Mouse (Mus musculus) neural tube, embryonic 12.5 days (tissue): ENCODE measurements around the gene Gm2a. TPM values are rescaled to one million over a fixed set of nuclear protein-coding genes. Genes with fewer than 3 reads are reported as not detected.
"Not testable (repeated sequence)": the region's sequence is repeated elsewhere in the genome, so short reads cannot be mapped to it uniquely, and the experiment has no call there.

Experiments used
- ATAC-seq: fragments of 200-750 bp; cut with Nextera tagmentation; 2 replicates; pipeline ENCODE4 v1.8.0; 2017; ENCODE audit warnings: low read depth, mild to moderate bottlenecking, moderate TSS enrichment, moderate library complexity; ENCODE audit not compliant: low FRiP score
- H3K27ac ChIP-seq: fragments of 300-500 bp; sonication (generic); 2 replicates; pipeline ENCODE4 v1.5.1; 2016
- H3K27me3 ChIP-seq: fragments of 300-500 bp; sonication (generic); replicated peaks from 2 replicates; pipeline ENCODE4 v1.6.1; 2016; ENCODE audit warnings: mild to moderate bottlenecking
- H3K36me3 ChIP-seq: fragments of 300-500 bp; sonication (generic); 2 replicates; pipeline ENCODE4 v1.6.1; 2016; ENCODE audit warnings: mild to moderate bottlenecking
- H3K4me1 ChIP-seq: fragments of 300-500 bp; sonication (generic); 2 replicates; pipeline ENCODE4 v1.6.1; 2016
- H3K4me2 ChIP-seq: fragments of 300-500 bp; sonication (generic); replicated peaks from 2 replicates; pipeline ENCODE4 v1.6.1; 2016; ENCODE audit warnings: mild to moderate bottlenecking
- H3K4me3 ChIP-seq: fragments of 300-500 bp; sonication (generic); 2 replicates; pipeline ENCODE4 v1.5.1; 2016
- H3K9ac ChIP-seq: fragments of 300-500 bp; sonication (generic); 2 replicates; pipeline ENCODE4 v1.6.1; 2016; ENCODE audit warnings: mild to moderate bottlenecking
- H3K9me3 ChIP-seq: fragments of 300-500 bp; sonication (generic); 2 replicates; pipeline ENCODE4 v1.6.1; 2016; ENCODE audit warnings: mild to moderate bottlenecking
- WGBS: fragments of 180-500 bp; shearing (Covaris S2); methylation state at CpG from one replicate; pipeline ENCODE4 v1.1.7; 2016; 5-methylcytosine and 5-hydroxymethylcytosine counted together
- polyA plus RNA-seq: library from polyadenylated mRNA; unstranded; fragments of >200 nt; fragmentation: Nextera tagmentation; extraction: Ambion mirVana; gene quantifications from 2 replicates; pipeline ENCODE4 v1.2.1, GENCODE M21; 2016

Gene Gm2a
- polyA plus RNA-seq, 1 experiment from 2014 or later, result 15.2 TPM

DNA sequence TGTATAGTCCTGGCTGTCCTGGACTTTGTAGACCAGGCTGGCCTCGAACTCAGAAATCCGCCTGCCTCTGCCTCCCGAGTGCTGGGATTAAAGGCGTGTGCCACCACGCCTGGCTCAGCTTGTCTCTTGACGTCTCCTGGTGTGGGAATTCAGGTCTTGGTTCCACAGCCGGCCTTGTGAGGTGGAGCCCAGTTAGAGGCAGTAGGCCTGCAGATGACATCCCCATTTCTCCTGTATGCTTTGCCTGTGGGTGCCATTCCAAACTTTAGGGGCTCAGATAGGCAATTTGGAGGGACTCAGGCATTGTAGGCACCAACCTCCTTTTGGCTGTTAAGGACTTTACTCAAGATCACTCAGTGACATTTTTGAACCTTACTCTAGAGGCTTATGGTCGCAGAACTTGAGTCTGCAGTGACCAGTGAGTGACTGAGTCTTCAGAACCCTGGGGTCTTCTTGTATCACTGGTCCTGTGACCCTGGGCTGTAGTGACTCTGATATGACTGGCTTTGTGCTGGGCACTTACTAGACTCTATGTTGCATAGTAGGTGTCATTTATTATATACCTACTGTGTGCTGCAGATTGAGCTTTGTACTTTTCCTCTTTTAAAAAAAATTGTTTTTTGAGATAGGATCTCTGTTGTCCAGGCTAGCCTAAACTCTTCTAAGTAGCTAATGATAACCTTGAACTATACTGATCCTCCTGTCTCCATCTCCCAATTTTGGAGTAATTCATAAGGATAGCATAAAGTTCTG is 1.3 kb downstream of the Gm2a start:
- Histone ChIP-seq H3K4me2 (no peak overlapping the region), H3K4me1 (no peaks in the 10 kb centered on the region; the same call in 1 of the 2 replicates), H3K9me3 (no peaks in the 10 kb centered on the region), H3K27ac (no peak overlapping the region), H3K27me3 (no peaks in the 10 kb centered on the region), H3K9ac (no peak overlapping the region), H3K4me3 (no peak overlapping the region), H3K36me3 (no peaks in the 10 kb centered on the region)
- ATAC-seq, result no peak
- 93% methylated on average over 8 of the region's 8 CpGs for WGBS

DNA sequence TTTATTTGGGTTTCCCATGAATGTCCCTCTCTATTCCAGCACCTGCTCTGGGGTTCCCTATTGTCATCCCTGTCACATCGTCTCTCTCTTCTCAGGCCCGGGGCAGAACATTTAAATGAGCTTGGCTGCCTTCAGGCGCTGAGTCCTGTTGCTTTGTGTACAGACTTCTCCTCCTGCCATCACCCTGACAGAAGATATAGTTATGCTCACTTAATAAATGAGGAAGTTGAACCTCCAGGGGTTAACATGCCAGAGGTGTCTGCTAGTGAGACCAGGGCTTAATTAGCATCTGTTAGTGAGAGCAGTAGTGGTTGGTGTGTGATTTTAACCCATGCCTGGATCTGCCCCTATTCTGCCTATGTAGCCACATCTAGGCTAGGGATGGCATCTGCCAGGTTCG is 2.0 kb downstream of the Gm2a start:
- no peak for ATAC-seq
- H3K9me3 ChIP-seq, result no peaks in the 10 kb centered on the region
- H3K4me2 ChIP-seq, result no peak overlapping the region
- H3K36me3 ChIP-seq, result no peaks in the 10 kb centered on the region
- H3K27me3 ChIP-seq, result no peaks in the 10 kb centered on the region
- WGBS, result 48% methylated on average over 4 of the region's 4 CpGs
- H3K27ac ChIP-seq, result no peak overlapping the region
- H3K9ac ChIP-seq, result no peak overlapping the region
- H3K4me3 ChIP-seq, result no peak overlapping the region
- no peaks in the 10 kb centered on the region; the same call in 1 of the 2 replicates for H3K4me1 ChIP-seq

DNA sequence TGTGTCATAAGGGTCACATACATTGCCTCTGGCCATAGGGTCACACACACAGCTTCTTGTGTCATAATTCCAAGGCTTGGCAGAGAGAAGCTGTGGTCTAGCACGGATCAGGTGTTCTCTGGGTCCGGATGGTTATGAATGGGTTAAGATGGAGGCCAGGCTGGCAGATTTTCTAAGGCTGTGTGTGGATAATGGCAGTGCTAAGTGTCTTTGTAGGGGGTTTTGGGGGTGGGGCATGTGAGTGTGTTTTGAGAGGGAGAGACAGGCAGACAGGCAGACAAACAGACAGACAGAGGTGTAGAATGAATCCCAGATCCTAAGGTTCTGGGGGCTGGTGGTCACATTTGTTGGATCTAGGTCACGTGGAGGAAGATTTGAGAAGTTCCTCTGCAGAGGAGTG is 4.1 kb downstream of the Gm2a start:
- WGBS, result 89% methylated on average over 3 of the region's 3 CpGs
- no peak overlapping the region for H3K27ac ChIP-seq
- ATAC-seq, result no peak
- no peak overlapping the region for H3K4me3 ChIP-seq
- no peaks in the 10 kb centered on the region for H3K27me3 ChIP-seq
- no peaks in the 10 kb centered on the region for H3K36me3 ChIP-seq
- H3K9me3 ChIP-seq, result no peaks in the 10 kb centered on the region
- H3K4me1 ChIP-seq, result no peaks in the 10 kb centered on the region; the same call in 1 of the 2 replicates
- H3K4me2 ChIP-seq, result no peak overlapping the region
- no peak overlapping the region for H3K9ac ChIP-seq

DNA sequence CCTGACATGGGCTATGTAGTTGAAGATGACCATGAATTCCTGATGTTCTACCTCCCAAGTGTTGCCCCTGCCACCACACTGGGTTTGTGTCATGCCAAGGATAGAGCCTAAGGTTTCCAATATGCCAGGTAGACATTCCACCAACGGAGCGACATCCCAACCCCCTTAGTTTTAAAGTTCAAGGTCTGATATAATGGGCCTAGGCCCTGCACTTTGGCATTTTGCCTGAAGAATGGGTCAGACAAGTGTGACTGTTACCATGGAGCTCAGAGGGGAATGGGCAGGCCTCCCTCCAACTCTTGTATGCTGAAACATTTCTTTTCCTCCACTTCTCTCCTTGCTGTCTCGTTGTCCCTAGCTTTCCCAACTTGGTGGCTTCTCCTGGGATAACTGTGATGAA is 5.3 kb downstream of the Gm2a start:
- H3K27ac ChIP-seq, result no peak overlapping the region
- no peak overlapping the region for H3K4me2 ChIP-seq
- no peaks in the 10 kb centered on the region; the same call in 1 of the 2 replicates for H3K4me1 ChIP-seq
- no peaks in the 10 kb centered on the region for H3K9me3 ChIP-seq
- ATAC-seq, result no peak
- H3K9ac ChIP-seq, result no peak overlapping the region
- no peaks in the 10 kb centered on the region for H3K36me3 ChIP-seq
- no peaks in the 10 kb centered on the region for H3K27me3 ChIP-seq
- no peak overlapping the region for H3K4me3 ChIP-seq
- WGBS, result 71% methylated on average over 3 of the region's 3 CpGs

DNA sequence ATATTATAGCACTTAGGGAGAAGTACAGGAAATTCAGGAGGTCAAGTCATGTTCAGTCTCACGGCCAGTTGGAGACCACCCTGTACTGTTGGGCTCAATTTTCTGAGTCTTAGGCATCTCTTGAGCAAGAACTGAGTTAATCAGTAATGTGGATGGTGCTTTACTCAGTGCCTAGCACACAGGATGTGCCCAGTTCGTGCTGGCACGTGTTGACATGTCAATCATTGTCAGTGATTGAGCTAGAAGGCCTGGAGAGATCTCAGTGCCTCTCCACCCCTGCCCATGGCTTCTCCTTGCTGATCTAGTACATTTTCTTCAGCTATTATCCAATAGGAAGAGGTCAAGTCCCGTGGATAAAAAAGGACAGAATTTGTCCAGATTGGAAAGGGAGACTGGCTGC is 7.5 kb downstream of the Gm2a start:
- Histone ChIP-seq H3K4me3 (no peak overlapping the region), H3K27ac (no peak overlapping the region), H3K27me3 (no peaks in the 10 kb centered on the region), H3K36me3 (no peaks in the 10 kb centered on the region), H3K9me3 (no peaks in the 10 kb centered on the region), H3K9ac (no peak overlapping the region), H3K4me1 (no peaks in the 10 kb centered on the region), H3K4me2 (no peak overlapping the region)
- no peak for ATAC-seq
- 89% methylated on average over 4 of the region's 4 CpGs for WGBS

DNA sequence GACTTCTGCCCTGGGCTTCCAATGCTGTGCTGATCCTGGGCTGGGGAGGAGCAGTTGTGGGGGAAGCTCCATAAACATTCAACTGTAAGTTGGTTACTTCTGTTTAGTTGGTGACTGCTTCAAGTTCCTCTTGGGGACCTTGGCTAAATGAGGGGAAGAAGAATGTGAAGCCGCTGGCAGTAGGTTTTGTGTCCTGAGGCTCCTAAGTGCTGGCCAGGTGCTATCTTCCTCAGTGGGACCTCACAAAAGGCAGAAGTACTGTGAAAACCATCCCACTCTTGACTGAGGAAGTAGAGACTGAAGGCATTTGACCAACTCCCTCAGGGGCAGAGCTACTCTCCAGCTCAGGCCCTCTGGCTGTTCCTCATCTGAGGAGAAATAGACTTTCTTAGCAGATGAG is 8.7 kb downstream of the Gm2a start:
- ATAC-seq, result no peak
- Histone ChIP-seq H3K4me1 (no peaks in the 10 kb centered on the region), H3K27me3 (no peaks in the 10 kb centered on the region), H3K4me2 (no peak overlapping the region), H3K36me3 (no peaks in the 10 kb centered on the region), H3K27ac (no peak overlapping the region), H3K4me3 (no peak overlapping the region), H3K9me3 (no peaks in the 10 kb centered on the region), H3K9ac (no peak overlapping the region)
- WGBS, result 88% methylated on average over 1 of the region's 1 CpGs

DNA sequence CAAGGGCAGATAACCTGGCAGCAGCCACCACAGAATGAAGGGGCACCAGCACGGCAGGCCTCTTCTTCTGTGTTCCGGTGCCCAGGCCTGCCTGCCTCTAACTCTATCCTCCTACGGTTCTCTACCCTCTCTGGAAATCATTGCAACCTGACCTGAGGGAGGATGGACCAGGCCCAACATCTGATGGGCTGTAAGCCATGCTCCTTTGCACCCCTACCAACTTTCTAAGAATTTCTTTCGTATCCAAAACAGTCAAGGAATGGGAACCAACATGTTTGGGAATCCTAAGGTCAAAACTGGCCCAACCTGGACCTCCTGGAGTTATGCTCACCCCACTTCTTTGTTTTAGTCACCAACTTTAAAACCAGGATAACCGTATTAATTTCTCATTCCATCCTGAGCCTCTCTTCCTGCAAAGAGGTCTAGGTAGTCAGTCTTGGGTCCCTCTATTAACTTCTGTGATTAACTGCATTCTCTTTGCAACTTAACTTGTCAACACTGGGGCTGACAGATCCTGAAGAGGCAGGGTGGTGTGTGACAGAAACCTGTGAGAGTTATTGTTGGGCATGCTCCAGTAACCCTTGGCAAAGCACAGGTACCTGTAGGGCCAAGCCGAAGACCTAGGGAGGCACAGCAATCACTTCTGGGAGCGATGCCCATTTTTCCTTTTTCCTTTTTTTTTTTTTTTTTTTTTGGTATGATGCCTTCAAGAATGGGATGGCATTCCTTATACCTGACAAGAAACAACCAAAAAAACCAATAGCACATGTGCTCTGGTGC is 11.8 kb downstream of the Gm2a start:
- no peak overlapping the region for H3K4me3 ChIP-seq
- H3K9me3 ChIP-seq, result no peaks in the 10 kb centered on the region
- no peak overlapping the region for H3K4me2 ChIP-seq
- WGBS, result 97% methylated on average over 7 of the region's 7 CpGs
- ATAC-seq, result no peak
- no peaks in the 10 kb centered on the region for H3K36me3 ChIP-seq
- H3K27ac ChIP-seq, result no peak overlapping the region
- H3K9ac ChIP-seq, result no peak overlapping the region
- no peaks in the 10 kb centered on the region for H3K4me1 ChIP-seq
- H3K27me3 ChIP-seq, result no peaks in the 10 kb centered on the region

DNA sequence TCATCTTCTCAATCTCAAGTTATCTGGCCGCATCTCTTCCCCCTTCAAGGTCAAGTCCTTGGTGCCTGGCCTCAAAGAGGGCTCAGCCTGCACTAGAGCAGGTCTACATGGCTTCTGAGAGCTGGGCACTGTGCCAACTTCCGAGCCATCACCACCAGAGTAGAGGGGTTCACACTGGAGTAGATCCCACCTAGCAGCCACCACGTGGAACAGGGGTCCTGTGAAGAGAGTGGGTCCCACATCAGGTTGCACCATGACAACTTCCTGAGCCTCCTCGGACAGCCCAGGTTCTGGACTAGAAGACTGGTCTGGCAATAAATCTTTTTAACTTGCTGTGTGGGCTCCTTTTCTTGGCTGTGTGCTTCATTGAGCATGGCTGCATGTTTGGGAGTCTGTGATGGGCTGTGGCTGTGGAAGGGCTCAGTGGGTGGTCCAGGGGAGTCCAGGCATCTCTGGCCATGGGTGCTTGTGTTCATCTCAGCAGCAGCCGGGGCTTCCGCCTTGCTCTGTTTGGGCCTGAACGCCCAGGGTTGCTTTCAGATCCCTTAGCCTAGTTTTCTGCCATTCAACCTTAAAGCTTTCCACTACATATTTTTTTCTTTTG is 12.8 kb downstream of the Gm2a start:
- 73% methylated on average over 7 of the region's 7 CpGs for WGBS
- Histone ChIP-seq H3K4me3 (no peak overlapping the region), H3K36me3 (no peaks in the 10 kb centered on the region), H3K9me3 (no peaks in the 10 kb centered on the region), H3K4me1 (no peaks in the 10 kb centered on the region), H3K27ac (no peak overlapping the region), H3K27me3 (no peaks in the 10 kb centered on the region), H3K4me2 (no peak overlapping the region), H3K9ac (no peak overlapping the region; the same call in 1 of the 2 replicates)
- no peak for ATAC-seq

DNA sequence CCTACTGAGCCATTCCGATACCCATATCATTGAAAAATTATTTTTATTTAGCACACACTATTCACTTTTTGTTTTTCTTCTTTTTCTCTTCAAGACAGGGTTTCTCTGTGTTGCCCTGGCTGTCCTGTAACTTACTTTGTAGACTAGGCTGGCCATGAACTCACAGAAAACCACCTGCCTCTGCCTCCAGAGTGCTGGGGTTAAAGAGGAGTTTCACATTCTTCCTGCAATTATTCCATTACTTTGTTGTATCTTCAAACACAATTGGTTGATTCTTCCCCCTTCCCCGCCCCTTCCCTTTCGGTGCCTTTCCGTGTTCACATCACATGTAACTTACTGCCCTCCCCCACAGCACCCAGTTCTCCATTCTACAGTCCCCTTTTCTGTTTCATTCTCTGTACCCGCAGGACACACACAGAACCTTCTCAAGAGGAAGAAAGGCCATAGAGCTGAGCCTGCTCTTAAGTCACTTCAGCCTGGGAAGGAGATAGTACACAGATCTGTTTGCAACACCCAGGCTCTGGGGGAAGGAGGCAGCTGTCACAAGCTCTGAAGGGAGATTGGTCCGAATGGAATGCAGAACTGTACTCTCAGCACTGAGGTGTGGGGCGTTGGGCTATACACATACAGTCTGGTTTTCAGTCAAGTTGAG is 15.4 kb downstream of the Gm2a start:
- H3K36me3 ChIP-seq, result no peaks in the 10 kb centered on the region
- 67% methylated on average over 7 of the region's 7 CpGs for WGBS
- H3K9me3 ChIP-seq, result no peaks in the 10 kb centered on the region
- no peaks in the 10 kb centered on the region for H3K4me1 ChIP-seq
- H3K4me2 ChIP-seq, result no peak overlapping the region
- no peak overlapping the region for H3K4me3 ChIP-seq
- ATAC-seq, result no peak
- H3K27ac ChIP-seq, result no peak overlapping the region
- H3K9ac ChIP-seq, result 0 out of 2 replicates have a peak overlapping the region, but pooled peaks have one; percentile 13
- H3K27me3 ChIP-seq, result no peaks in the 10 kb centered on the region

DNA sequence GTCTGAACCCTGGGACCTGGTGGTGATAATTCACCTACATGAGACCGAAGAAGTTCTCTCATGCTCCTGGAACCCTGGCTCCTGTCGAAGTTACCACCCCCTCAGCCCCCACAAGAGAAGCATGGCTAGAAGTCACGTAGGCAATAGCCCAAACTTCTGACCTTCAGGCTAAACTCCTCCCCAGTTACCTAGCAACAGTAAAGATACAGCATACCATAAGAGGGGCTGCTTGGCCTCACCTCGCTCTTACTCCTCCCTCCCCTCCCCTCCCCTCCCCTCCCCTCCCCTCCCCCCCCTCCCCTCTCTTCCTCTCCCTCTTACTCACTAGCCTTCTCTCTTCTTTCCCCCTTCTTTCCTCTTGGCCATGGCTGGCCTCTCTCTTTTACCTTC is 15.9 kb downstream of the Gm2a start:
- H3K4me1 ChIP-seq, H3K4me3 ChIP-seq: not testable (repeated sequence)
- WGBS, result 40% methylated on average over 4 of the region's 4 CpGs

DNA sequence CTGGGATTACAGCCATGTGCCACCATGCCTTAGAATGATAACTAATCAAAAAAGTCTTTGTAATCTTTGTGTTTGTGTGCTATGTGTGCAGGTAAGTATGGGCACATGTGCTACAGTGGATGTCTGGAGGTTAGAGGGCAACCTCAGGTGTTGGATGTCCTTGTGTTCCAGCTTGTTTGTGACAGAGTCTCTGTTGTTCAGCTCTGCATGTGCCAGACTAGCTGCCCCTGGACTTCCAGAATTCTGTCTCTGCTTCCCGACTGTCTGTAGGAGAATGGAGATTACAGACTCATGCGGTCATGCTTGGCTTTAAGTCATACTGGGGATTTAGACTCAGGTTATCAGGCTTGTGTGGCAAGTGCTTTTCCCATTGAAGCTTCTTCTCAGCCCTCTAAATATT is 16.4 kb downstream of the Gm2a start:
- no peaks in the 10 kb centered on the region for H3K4me1 ChIP-seq
- ATAC-seq, result no peak
- no peak overlapping the region for H3K4me3 ChIP-seq
- WGBS, result 86% methylated on average over 2 of the region's 2 CpGs
- H3K4me2 ChIP-seq, result no peak overlapping the region
- H3K27me3 ChIP-seq, result no peaks in the 10 kb centered on the region
- H3K36me3 ChIP-seq, result no peaks in the 10 kb centered on the region
- H3K9me3 ChIP-seq, result peaks cover 3% of the 10 kb centered on the region; the same call in 1 of the 2 replicates
- no peak overlapping the region for H3K9ac ChIP-seq
- no peak overlapping the region for H3K27ac ChIP-seq

More for the DNA sequence above, 15.9 kb downstream of the Gm2a start:
- H3K9me3 ChIP-seq, H3K4me2 ChIP-seq, H3K27me3 ChIP-seq, H3K36me3 ChIP-seq, ATAC-seq, H3K27ac ChIP-seq, H3K9ac ChIP-seq: not testable (repeated sequence)

DNA sequence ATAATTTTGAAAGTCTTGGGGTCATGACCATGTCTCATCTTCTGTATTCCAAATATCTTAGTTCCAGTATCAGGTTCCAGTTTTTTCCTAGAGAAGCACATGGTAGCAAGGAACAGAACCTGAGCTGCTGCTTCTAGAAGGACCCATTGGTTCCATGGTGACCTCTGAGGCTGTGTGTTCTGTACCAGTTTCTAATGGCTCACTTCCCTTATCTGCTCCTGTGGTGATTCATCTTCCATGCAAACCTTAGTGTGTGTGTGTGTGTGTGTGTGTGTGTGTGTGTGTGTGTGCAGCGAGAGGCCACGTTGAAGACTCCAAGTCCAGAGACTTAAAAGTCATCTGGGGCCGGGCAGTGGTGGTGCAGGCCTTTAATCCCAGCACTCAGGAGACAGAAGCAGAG is 18.1 kb downstream of the Gm2a start:
- Histone ChIP-seq H3K36me3 (no peaks in the 10 kb centered on the region), H3K9ac (no peak overlapping the region), H3K4me3 (no peak overlapping the region), H3K27me3 (no peaks in the 10 kb centered on the region), H3K4me1 (no peaks in the 10 kb centered on the region), H3K27ac (no peak overlapping the region), H3K4me2 (no peak overlapping the region), H3K9me3 (peaks cover 10% of the 10 kb centered on the region; the same call in 1 of the 2 replicates)
- ATAC-seq, result no peak
- WGBS, result 93% methylated on average over 3 of the region's 3 CpGs
